Mouse (Mus musculus): ENCODE measurements around the gene Ifitm2.
"Not testable (repeated sequence)": the region's sequence is repeated elsewhere in the genome, so short reads cannot be mapped to it uniquely, and the experiment has no call there.

Gene Ifitm2

GRCm38 (mm10) chr7:140968710-140969109, 12.9 kb upstream of the Ifitm2 start:
- not testable (repeated sequence) for DNase-seq (ENCODE audit: low read depth, low spot score)

- no peak for DNase-seq (ENCODE audit: low read depth, low spot score)
Measured at GRCm38 (mm10) chr7:140967862-140968591, 12.2 kb upstream of the Ifitm2 start.

- DNase-seq (ENCODE audit: low read depth, low spot score) = no peak
Measured at GRCm38 (mm10) chr7:140966921-140967320, 11.1 kb upstream of the Ifitm2 start, which contains the start of gene Ifitm1. Gene Ifitm1, plus strand, starts transcription at chr7:140967221.

- DNase-seq (ENCODE audit: low read depth, low spot score) = no peak
Measured at GRCm38 (mm10) chr7:140962733-140963132, 6.9 kb upstream of the Ifitm2 start.

GRCm38 (mm10) chr7:140961416-140961815, 5.6 kb upstream of the Ifitm2 start:
- no peak for DNase-seq (ENCODE audit: low read depth, low spot score)

GRCm38 (mm10) chr7:140960026-140960425, 4.2 kb upstream of the Ifitm2 start:
- DNase-seq (ENCODE audit: low read depth, low spot score) = no peak

- DNase-seq (ENCODE audit: low read depth, low spot score) = peak; percentile 57
Measured at GRCm38 (mm10) chr7:140959181-140959901, 3.6 kb upstream of the Ifitm2 start.

- no peak for DNase-seq (ENCODE audit: low read depth, low spot score)
Measured at GRCm38 (mm10) chr7:140956556-140956869, 726 bp upstream of the Ifitm2 start.

GRCm38 (mm10) chr7:140955342-140955741, 445 bp downstream of the Ifitm2 start:
- DNase-seq (ENCODE audit: low read depth, low spot score) = no peak

GRCm38 (mm10) chr7:140954733-140955071, 1.1 kb downstream of the Ifitm2 start:
- no peak for DNase-seq (ENCODE audit: low read depth, low spot score)

GRCm38 (mm10) chr7:140953800-140954732, 1.7 kb downstream of the Ifitm2 start:
- DNase-seq (ENCODE audit: low read depth, low spot score) = no peak

- no peak for DNase-seq (ENCODE audit: low read depth, low spot score)
Measured at GRCm38 (mm10) chr7:140953133-140953532, 2.7 kb downstream of the Ifitm2 start.

- DNase-seq (ENCODE audit: low read depth, low spot score) = no peak
Measured at GRCm38 (mm10) chr7:140952441-140952840, 3.3 kb downstream of the Ifitm2 start.

- no peak for DNase-seq (ENCODE audit: low read depth, low spot score)
Measured at GRCm38 (mm10) chr7:140951765-140952164, 4.0 kb downstream of the Ifitm2 start.

- no peak for DNase-seq (ENCODE audit: low read depth, low spot score)
Measured at GRCm38 (mm10) chr7:140951051-140951450, 4.7 kb downstream of the Ifitm2 start.

GRCm38 (mm10) chr7:140949824-140950530, 5.8 kb downstream of the Ifitm2 start, which contains the start of gene Ifitm5:
Gene Ifitm5, minus strand, starts transcription at chr7:140950291.
- no peak for DNase-seq (ENCODE audit: low read depth, low spot score)

GRCm38 (mm10) chr7:140949255-140949654, 6.5 kb downstream of the Ifitm2 start:
- DNase-seq (ENCODE audit: low read depth, low spot score) = no peak

- DNase-seq (ENCODE audit: low read depth, low spot score) = no peak
Measured at GRCm38 (mm10) chr7:140948161-140948560, 7.6 kb downstream of the Ifitm2 start.

- no peak for DNase-seq (ENCODE audit: low read depth, low spot score)
Measured at GRCm38 (mm10) chr7:140946980-140947379, 8.8 kb downstream of the Ifitm2 start.

- no peak for DNase-seq (ENCODE audit: low read depth, low spot score)
Measured at GRCm38 (mm10) chr7:140946311-140946710, 9.5 kb downstream of the Ifitm2 start.

GRCm38 (mm10) chr7:140945247-140945646, 10.5 kb downstream of the Ifitm2 start:
- no peak for DNase-seq (ENCODE audit: low read depth, low spot score)

Measured in brain, adult 2 months (tissue).